Mouse (Mus musculus) kidney, postnatal 25 days (tissue): ENCODE measurements around the gene Ypel1.

Experiments used
- DNase-seq, 2 experiments: peaks; one replicate each; pipeline ENCODE4 v3.0.0; 2021; ENCODE audit warnings: mixed read lengths in 2 of 2

Ypel1 gene

GRCm38 (mm10) chr16:17069511-17070443 is at the start of gene Ypel1:
Gene Ypel1, plus strand, starts transcription at chr16:17069696.
- DNase-seq, result peak; percentile 91 to 93

DNA sequence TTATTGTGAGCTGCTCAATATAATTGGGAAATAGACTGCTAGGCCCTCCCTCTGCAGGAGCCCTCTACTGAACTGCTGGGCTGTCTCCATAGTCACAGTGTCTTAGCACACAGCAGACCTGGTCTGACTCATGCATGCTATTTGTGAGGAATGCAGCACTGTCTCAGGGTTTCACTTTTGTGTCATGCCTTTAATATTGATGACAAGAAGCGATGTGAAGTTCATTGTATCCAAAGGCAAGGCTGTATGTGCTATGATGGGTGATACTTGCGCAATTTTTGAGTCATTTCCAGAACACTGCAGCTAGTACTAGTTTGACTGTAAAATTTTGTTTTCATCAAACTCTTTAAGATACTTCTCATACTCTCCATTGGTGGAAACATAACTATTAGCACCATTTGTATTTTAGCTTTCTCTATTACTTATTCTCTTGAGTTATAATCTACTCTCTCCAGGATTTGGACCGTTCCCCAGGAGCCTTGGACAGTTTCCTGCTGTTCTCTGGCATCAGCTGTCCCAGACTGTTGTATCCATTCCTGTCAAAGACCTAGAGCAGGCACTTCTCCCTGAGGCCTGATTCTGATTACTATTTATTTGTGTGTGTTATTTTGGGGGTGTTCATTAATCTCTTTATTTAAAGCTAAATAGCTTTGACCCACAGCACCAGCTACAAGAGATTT is 44.9 kb upstream of the Ypel1 start:
- DNase-seq, result no peak

DNA sequence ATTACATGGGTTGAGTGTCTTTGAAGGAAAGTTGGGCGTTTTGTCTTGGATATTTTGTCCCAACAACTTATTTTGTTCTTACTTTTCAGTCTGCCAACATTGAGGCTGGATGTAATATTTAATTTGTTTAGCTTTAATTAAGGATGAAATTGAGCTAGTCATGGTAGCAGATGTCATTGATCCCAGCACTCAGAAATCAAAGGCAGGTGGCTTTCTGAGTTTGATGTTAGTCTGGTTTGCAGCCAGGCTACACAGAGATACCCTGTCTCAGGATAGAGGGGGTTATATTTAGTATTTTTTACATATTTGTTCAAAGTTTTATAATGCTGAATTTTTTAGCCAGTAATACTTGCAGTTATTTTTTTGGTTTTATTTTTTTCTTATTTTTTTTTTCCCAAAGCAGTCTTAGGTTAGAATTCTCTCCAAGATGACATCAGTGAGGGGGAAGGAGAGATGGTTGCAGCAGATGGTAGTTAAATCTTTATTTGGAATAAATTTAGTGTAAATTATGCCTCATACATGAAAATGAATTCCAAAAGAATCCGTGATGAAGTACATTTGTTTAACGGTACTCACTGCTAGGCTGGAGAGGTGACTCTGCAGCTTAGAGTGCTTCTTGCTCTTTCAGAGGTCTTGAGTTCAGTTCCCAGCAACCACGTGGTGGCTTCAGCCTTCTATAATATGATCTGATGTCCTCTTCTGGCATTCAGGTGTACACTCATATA is 39.4 kb upstream of the Ypel1 start:
- DNase-seq, result no peak

GRCm38 (mm10) chr16:17033754-17034153 is 35.7 kb upstream of the Ypel1 start:
- DNase-seq, result no peak

- DNase-seq, result no peak
These were observed 28.8 kb upstream of the Ypel1 start for GRCm38 (mm10) chr16:17040716-17041115.

GRCm38 (mm10) chr16:17041417-17041816 is 28.1 kb upstream of the Ypel1 start:
- no peak for DNase-seq

DNA sequence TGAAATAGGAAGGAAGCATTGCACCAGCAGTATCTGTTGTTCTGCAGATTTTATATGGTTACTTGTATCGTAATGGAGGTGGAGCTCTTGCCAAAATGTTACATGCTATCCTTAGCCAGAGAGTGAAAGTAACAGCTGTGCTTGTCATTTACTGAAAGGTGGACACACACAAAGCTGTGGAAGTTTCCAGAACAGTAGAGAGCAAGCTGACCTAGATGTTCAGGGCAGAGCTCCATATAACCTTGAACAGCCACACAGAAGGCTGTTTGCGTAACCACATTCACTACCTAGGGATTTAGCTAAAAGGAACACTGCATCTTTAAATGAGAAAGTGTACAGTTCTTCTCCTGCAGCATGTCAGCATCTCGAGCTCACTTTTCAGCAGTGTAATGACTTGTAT is 25.2 kb upstream of the Ypel1 start:
- DNase-seq, result no peak

GRCm38 (mm10) chr16:17045287-17045686 is 24.2 kb upstream of the Ypel1 start:
- DNase-seq, result no peak

DNA sequence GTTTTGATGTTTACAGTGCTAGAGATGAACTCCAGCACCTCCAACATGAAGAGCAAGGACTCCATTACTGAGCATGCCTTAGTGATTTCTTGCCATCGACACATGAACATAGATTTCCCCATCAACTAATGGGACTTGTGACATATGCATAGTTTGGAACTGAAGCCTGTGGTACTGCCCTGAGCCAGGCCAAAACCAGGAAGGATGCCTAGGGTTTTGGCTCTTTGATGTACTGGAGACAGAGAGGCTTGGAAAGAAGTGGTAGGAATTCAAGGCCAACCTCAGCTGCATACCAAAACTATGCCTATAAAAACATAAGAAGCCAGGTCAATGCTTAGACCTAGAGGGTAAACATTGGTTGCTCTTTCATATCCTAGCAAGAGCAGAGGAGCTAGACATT is 19.6 kb upstream of the Ypel1 start:
- no peak for DNase-seq

GRCm38 (mm10) chr16:17052087-17052486 is 17.4 kb upstream of the Ypel1 start:
- DNase-seq, result no peak

DNA sequence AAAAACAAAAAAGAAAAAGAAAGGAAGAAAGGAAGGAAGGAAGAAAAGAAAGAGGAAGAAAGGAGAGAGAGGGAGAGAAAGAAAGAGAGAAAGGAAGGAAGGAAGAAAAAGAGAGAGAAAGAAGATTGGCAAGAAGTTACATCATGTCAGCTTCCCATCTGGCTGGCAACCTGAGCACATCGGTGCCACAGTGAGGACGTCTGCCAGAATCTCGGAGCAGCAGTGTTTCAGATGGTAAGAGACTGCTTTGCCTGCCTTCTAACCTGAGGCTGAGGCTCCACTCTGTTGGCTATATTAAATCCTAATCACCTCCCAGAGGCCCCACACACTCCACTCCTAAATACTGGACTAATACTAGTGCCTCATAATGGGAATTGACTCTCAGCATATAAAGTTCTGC is 15.6 kb upstream of the Ypel1 start:
- no peak for DNase-seq

- DNase-seq, result no peak
These were observed 13.9 kb upstream of the Ypel1 start for GRCm38 (mm10) chr16:17055584-17055983.

DNA sequence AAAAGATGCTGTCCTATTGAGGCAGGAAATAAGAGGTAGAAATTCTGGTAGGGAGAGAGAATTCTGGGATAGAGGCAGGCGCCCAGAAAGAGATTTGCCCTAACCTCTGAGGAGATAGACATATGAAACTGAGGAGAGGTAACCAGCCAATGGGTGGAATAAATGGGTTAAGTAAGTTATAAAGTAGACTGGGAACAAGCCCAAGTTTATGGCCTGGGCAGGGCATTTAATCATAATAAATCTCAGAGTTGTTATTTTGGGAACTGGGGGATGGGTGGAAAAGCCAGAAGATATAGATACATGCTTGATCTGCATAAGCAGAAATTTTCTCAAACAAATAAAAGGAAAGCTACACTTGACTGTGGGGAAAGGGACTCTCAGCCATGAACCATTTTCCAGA is 7.2 kb upstream of the Ypel1 start:
- DNase-seq, result no peak

DNA sequence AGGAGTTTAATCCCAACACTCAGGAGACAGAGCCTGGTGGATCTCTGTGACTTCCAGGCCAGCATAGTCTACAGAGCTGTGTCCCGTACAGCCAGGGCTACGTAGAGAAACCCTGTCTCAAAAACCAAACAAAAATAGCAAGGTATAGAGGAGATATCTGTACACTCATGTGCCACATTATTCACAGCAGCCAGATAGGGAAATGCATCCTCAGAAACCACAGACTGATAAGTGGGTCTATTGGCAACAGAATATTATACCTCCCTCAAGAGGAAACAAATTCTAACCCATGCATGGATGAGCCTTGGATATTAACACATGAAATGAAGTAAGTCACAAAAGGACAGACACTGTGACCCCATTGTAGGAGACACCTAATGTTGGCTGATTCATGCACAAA is 1.9 kb upstream of the Ypel1 start:
- DNase-seq, result no peak

GRCm38 (mm10) chr16:17070716-17071115 is 1.2 kb downstream of the Ypel1 start:
- no peak for DNase-seq

DNA sequence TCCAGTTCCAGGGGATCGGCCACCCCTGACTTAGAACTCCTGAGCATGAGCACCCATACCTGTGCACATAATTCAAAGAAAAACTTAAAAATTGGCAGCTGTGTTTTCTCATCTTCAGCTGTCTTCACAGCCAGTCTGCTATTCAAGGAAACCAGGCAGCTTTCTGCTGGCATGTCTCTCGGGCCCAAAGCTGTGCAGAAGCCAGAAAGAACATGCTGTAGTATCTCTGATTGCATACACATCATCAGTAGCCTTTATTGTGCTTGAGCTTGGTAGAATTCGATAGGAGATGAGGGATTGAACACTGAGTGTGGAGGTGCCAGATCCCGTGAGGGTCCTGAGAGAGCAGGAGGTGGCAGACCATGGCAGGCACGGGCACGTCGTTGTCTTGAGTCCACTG is 3.5 kb downstream of the Ypel1 start:
- no peak for DNase-seq

- DNase-seq, result no peak
These were observed 6.8 kb downstream of the Ypel1 start for GRCm38 (mm10) chr16:17076301-17076700.

- no peak for DNase-seq
These were observed 7.4 kb downstream of the Ypel1 start for GRCm38 (mm10) chr16:17076869-17077268.

DNA sequence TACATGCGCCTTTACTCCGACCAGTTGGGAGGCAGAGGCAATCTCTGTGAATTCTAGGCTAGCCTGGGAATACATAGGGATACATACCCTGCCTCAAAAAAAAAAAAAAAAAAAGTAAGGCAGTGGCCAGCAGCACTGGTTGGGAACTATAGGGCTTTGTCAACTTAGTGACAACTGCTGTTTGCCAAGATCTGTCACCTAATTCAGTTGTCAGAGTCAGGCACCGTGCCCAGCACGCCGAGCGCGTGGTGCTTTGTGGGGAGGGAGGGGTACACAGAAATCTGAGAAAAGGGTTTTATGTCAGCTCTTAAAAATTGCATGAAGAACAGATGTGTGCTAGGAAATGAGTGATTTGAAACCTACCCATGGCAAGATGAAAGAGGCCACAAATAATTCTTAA is 8.6 kb downstream of the Ypel1 start:
- DNase-seq, result no peak

DNA sequence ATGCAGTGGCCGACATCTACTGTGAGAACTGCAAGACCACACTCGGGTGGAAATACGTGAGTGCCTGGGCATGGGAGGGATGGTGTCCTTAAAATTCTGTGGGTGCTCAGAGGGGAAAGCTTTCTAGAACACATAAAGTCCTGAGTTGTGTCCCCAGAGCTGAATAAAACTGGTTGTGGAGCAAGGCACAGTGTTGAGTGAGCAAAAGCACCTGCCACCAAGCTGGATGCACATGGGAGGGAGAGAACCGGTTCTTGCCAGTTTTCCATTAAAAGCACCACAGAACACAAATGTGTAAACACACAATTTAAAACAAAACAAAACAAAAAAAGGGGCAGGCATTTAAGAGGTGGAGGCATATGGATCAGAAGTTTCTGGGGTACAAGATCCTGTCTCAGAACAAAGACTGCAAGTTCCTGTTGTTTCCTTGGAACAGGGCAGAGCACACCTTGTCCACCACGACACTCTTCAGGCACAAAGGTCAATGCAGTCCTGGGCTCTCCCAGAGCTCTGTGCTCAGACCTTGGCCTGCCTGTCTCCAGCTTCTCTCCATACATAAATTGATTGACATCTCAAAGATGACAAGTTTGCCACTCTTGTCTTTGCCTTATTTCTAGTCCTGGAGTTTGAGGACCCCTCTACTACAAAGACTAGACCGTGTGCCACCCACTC is 12.8 kb downstream of the Ypel1 start:
- peak in 1 of 2 experiments; percentile 33 for DNase-seq

- no peak for DNase-seq
These were observed 16.1 kb downstream of the Ypel1 start for GRCm38 (mm10) chr16:17085636-17086035.

GRCm38 (mm10) chr16:17086241-17086640 is 16.7 kb downstream of the Ypel1 start:
- DNase-seq, result no peak

- peak in 1 of 2 experiments; percentile 30 for DNase-seq
These were observed 17.2 kb downstream of the Ypel1 start for GRCm38 (mm10) chr16:17086669-17087193.
